Mouse (Mus musculus): ENCODE results near the gene Slc2a1. TPM values are rescaled to one million over a fixed set of nuclear protein-coding genes. Genes with fewer than 3 reads are reported as not detected.

Gene Slc2a1
- polyA plus RNA-seq, 1 experiment from 2014 or later, result 150 TPM

GRCm38 (mm10) chr4:119093890-119094289 lies 14.6 kb upstream of the Slc2a1 start:
- H3K27me3 ChIP-seq (replicated peaks; ENCODE audit: control insufficient read depth, insufficient read depth, low read length), result 0 out of 2 replicates have a peak, but pooled peaks cover 3% of the 10 kb centered on the region
- ATAC-seq (replicated peaks; ENCODE audit: low FRiP score) (no peak), DNase-seq (ENCODE audit: low spot score) (no peak)
- no peak overlapping the region for H3K9ac ChIP-seq (ENCODE audit: low read depth, low read length)
- no peaks in the 10 kb centered on the region for H3K4me1 ChIP-seq (replicated peaks; ENCODE audit: control insufficient read depth, insufficient read depth, low read length)
- no peak overlapping the region for H3K4me3 ChIP-seq (ENCODE audit: low read depth, low read length)
- no peaks in the 10 kb centered on the region for H3K9me3 ChIP-seq (ENCODE audit: control insufficient read depth, low read length)
- no peaks in the 10 kb centered on the region for H3K36me3 ChIP-seq (ENCODE audit: control insufficient read depth, insufficient read depth, low read length)
- WGBS, result 78% methylated on average over 7 of the region's 7 CpGs
- no peak overlapping the region for H3K27ac ChIP-seq (ENCODE audit: low read depth, low read length)
- H3K4me2 ChIP-seq, result no peak overlapping the region

GRCm38 (mm10) chr4:119094987-119095386 lies 13.5 kb upstream of the Slc2a1 start:
- no peak overlapping the region for H3K27ac ChIP-seq (ENCODE audit: low read depth, low read length)
- no peak for ATAC-seq (replicated peaks; ENCODE audit: low FRiP score)
- H3K4me2 ChIP-seq, result no peak overlapping the region
- H3K4me1 ChIP-seq (replicated peaks; ENCODE audit: control insufficient read depth, insufficient read depth, low read length), result no peaks in the 10 kb centered on the region
- no peak for DNase-seq (ENCODE audit: low spot score)
- H3K9ac ChIP-seq (ENCODE audit: low read depth, low read length), result no peak overlapping the region
- no peak overlapping the region for H3K4me3 ChIP-seq (ENCODE audit: low read depth, low read length)
- H3K9me3 ChIP-seq (ENCODE audit: control insufficient read depth, low read length), result no peaks in the 10 kb centered on the region
- WGBS, result 30% methylated on average over 4 of the region's 4 CpGs
- H3K27me3 ChIP-seq (replicated peaks; ENCODE audit: control insufficient read depth, insufficient read depth, low read length), result 0 out of 2 replicates have a peak, but pooled peaks cover 3% of the 10 kb centered on the region
- no peaks in the 10 kb centered on the region for H3K36me3 ChIP-seq (ENCODE audit: control insufficient read depth, insufficient read depth, low read length)

GRCm38 (mm10) chr4:119096401-119096800 lies 12.1 kb upstream of the Slc2a1 start:
- H3K4me1 ChIP-seq (replicated peaks; ENCODE audit: control insufficient read depth, insufficient read depth, low read length), result no peaks in the 10 kb centered on the region
- H3K4me2 ChIP-seq, result no peak overlapping the region
- ATAC-seq (replicated peaks; ENCODE audit: low FRiP score) (no peak), DNase-seq (ENCODE audit: low spot score) (no peak)
- H3K4me3 ChIP-seq (ENCODE audit: low read depth, low read length), result no peak overlapping the region
- H3K27ac ChIP-seq (ENCODE audit: low read depth, low read length), result no peak overlapping the region
- H3K27me3 ChIP-seq (replicated peaks; ENCODE audit: control insufficient read depth, insufficient read depth, low read length), result 0 out of 2 replicates have a peak, but pooled peaks cover 3% of the 10 kb centered on the region
- no peak overlapping the region for H3K9ac ChIP-seq (ENCODE audit: low read depth, low read length)
- H3K9me3 ChIP-seq (ENCODE audit: control insufficient read depth, low read length), result no peaks in the 10 kb centered on the region
- WGBS, result 73% methylated on average over 3 of the region's 3 CpGs
- no peaks in the 10 kb centered on the region for H3K36me3 ChIP-seq (ENCODE audit: control insufficient read depth, insufficient read depth, low read length)

- Histone ChIP-seq H3K4me1 (replicated peaks; ENCODE audit: control insufficient read depth, insufficient read depth, low read length) (no peaks in the 10 kb centered on the region), H3K27me3 (replicated peaks; ENCODE audit: control insufficient read depth, insufficient read depth, low read length) (0 out of 2 replicates have a peak, but pooled peaks cover 3% of the 10 kb centered on the region), H3K9ac (ENCODE audit: low read depth, low read length) (no peak overlapping the region), H3K36me3 (ENCODE audit: control insufficient read depth, insufficient read depth, low read length) (no peaks in the 10 kb centered on the region), H3K4me2 (no peak overlapping the region), H3K9me3 (ENCODE audit: control insufficient read depth, low read length) (no peaks in the 10 kb centered on the region), H3K27ac (ENCODE audit: low read depth, low read length) (no peak overlapping the region), H3K4me3 (ENCODE audit: low read depth, low read length) (no peak overlapping the region)
- 62% methylated on average over 4 of the region's 4 CpGs for whole genome bisulfite sequencing
- DNase-seq (ENCODE audit: low spot score) (no peak), ATAC-seq (replicated peaks; ENCODE audit: low FRiP score) (no peak)
Observed at GRCm38 (mm10) chr4:119097421-119097820, 11.1 kb upstream of the Slc2a1 start.

- no peaks in the 10 kb centered on the region for H3K4me1 ChIP-seq (replicated peaks; ENCODE audit: control insufficient read depth, insufficient read depth, low read length)
- no peak overlapping the region for H3K4me2 ChIP-seq
- ATAC-seq (replicated peaks; ENCODE audit: low FRiP score) (no peak), DNase-seq (ENCODE audit: low spot score) (no peak)
- H3K4me3 ChIP-seq (ENCODE audit: low read depth, low read length), result no peak overlapping the region
- no peaks in the 10 kb centered on the region for H3K9me3 ChIP-seq (ENCODE audit: control insufficient read depth, low read length)
- H3K9ac ChIP-seq (ENCODE audit: low read depth, low read length), result no peak overlapping the region
- no peaks in the 10 kb centered on the region for H3K36me3 ChIP-seq (ENCODE audit: control insufficient read depth, insufficient read depth, low read length)
- 70% methylated on average over 8 of the region's 8 CpGs for WGBS
- H3K27me3 ChIP-seq (replicated peaks; ENCODE audit: control insufficient read depth, insufficient read depth, low read length), result 0 out of 2 replicates have a peak, but pooled peaks cover 3% of the 10 kb centered on the region
- no peak overlapping the region for H3K27ac ChIP-seq (ENCODE audit: low read depth, low read length)
Observed at GRCm38 (mm10) chr4:119098216-119099210, 10.0 kb upstream of the Slc2a1 start.

GRCm38 (mm10) chr4:119101392-119101791 lies 7.1 kb upstream of the Slc2a1 start:
- H3K4me3 ChIP-seq (ENCODE audit: low read depth, low read length), result no peak overlapping the region
- WGBS, result 81% methylated on average over 3 of the region's 3 CpGs
- H3K27ac ChIP-seq (ENCODE audit: low read depth, low read length), result no peak overlapping the region
- DNase-seq (ENCODE audit: low spot score) (no peak), ATAC-seq (replicated peaks; ENCODE audit: low FRiP score) (no peak)
- H3K36me3 ChIP-seq (ENCODE audit: control insufficient read depth, insufficient read depth, low read length), result no peaks in the 10 kb centered on the region
- no peaks in the 10 kb centered on the region for H3K27me3 ChIP-seq (replicated peaks; ENCODE audit: control insufficient read depth, insufficient read depth, low read length)
- peaks cover 21% of the 10 kb centered on the region for H3K4me1 ChIP-seq (replicated peaks; ENCODE audit: control insufficient read depth, insufficient read depth, low read length)
- H3K9ac ChIP-seq (ENCODE audit: low read depth, low read length), result no peak overlapping the region
- no peaks in the 10 kb centered on the region for H3K9me3 ChIP-seq (ENCODE audit: control insufficient read depth, low read length)
- H3K4me2 ChIP-seq, result no peak overlapping the region

- 69% methylated on average over 7 of the region's 7 CpGs for WGBS
- Histone ChIP-seq H3K9me3 (ENCODE audit: control insufficient read depth, low read length) (no peaks in the 10 kb centered on the region), H3K4me1 (replicated peaks; ENCODE audit: control insufficient read depth, insufficient read depth, low read length) (peaks cover 27% of the 10 kb centered on the region), H3K4me2 (no peak overlapping the region), H3K9ac (ENCODE audit: low read depth, low read length) (no peak overlapping the region), H3K27ac (ENCODE audit: low read depth, low read length) (no peak overlapping the region), H3K27me3 (replicated peaks; ENCODE audit: control insufficient read depth, insufficient read depth, low read length) (no peaks in the 10 kb centered on the region), H3K4me3 (ENCODE audit: low read depth, low read length) (no peak overlapping the region), H3K36me3 (ENCODE audit: control insufficient read depth, insufficient read depth, low read length) (no peaks in the 10 kb centered on the region)
- DNase-seq (ENCODE audit: low spot score), result no peak
- ATAC-seq (replicated peaks; ENCODE audit: low FRiP score), result no peak
Observed at GRCm38 (mm10) chr4:119102350-119103126, 6.0 kb upstream of the Slc2a1 start.

GRCm38 (mm10) chr4:119104847-119105246 lies 3.7 kb upstream of the Slc2a1 start:
- Histone ChIP-seq H3K4me2 (peak overlapping the region; percentile 70), H3K4me1 (replicated peaks; ENCODE audit: control insufficient read depth, insufficient read depth, low read length) (peaks cover 35% of the 10 kb centered on the region), H3K27ac (ENCODE audit: low read depth, low read length) (peak overlapping the region; percentile 86), H3K9me3 (ENCODE audit: control insufficient read depth, low read length) (no peaks in the 10 kb centered on the region), H3K27me3 (replicated peaks; ENCODE audit: control insufficient read depth, insufficient read depth, low read length) (no peaks in the 10 kb centered on the region), H3K4me3 (ENCODE audit: low read depth, low read length) (peak overlapping the region; percentile 39; the same call in 1 of the 2 replicates), H3K9ac (ENCODE audit: low read depth, low read length) (peak overlapping the region; percentile 55), H3K36me3 (ENCODE audit: control insufficient read depth, insufficient read depth, low read length) (no peaks in the 10 kb centered on the region)
- ATAC-seq (replicated peaks; ENCODE audit: low FRiP score) (no peak), DNase-seq (ENCODE audit: low spot score) (no peak)
- WGBS, result 42% methylated on average over 4 of the region's 4 CpGs

Measured in liver, embryonic 11.5 days (tissue).